Mouse (Mus musculus) intestine, postnatal 0 days (tissue): Measurements from ENCODE around the gene Mgat5. TPM values are rescaled to one million over a fixed set of nuclear protein-coding genes. Genes with fewer than 3 reads are reported as not detected.
A peak's percentile ranks its signal among the peaks of the same experiment; 100 is the strongest.

ENCODE experiments used
- ATAC-seq: fragments of 200-750 bp; cut with Nextera tagmentation; 2 replicates; pipeline ENCODE4 v1.8.0; 2017; ENCODE audit warnings: mild to moderate bottlenecking, moderate TSS enrichment, moderate library complexity
- H3K27ac ChIP-seq: fragments of 300-500 bp; sonication (generic); 2 replicates; pipeline ENCODE4 v1.5.1; 2014; ENCODE audit warnings: mild to moderate bottlenecking, low read depth, low read length, moderate library complexity
- H3K27me3 ChIP-seq: fragments of 300-500 bp; sonication (generic); replicated peaks from 2 replicates; pipeline ENCODE4 v1.6.1; 2014; ENCODE audit warnings: low read length, mixed read lengths; ENCODE audit not compliant: control insufficient read depth, insufficient read depth
- H3K36me3 ChIP-seq: fragments of 300-500 bp; sonication (generic); 2 replicates; pipeline ENCODE4 v1.6.1; 2014; ENCODE audit warnings: mild to moderate bottlenecking, moderate library complexity; ENCODE audit not compliant: control insufficient read depth, insufficient read depth
- H3K4me1 ChIP-seq: fragments of 300-500 bp; sonication (generic); replicated peaks from 2 replicates; pipeline ENCODE4 v1.6.1; 2014; ENCODE audit warnings: antibody characterized with exemption, low read length, mixed read lengths; ENCODE audit not compliant: control insufficient read depth, insufficient read depth
- H3K4me2 ChIP-seq: fragments of 300-500 bp; sonication (generic); replicated peaks from 2 replicates; pipeline ENCODE4 v1.6.1; 2014; ENCODE audit warnings: low read depth, mild to moderate bottlenecking, moderate library complexity
- H3K4me3 ChIP-seq: fragments of 300-500 bp; sonication (generic); 2 replicates; pipeline ENCODE4 v1.5.1; 2014; ENCODE audit warnings: low read depth, low read length
- H3K9ac ChIP-seq: fragments of 300-500 bp; sonication (generic); 2 replicates; pipeline ENCODE4 v1.6.1; 2014; ENCODE audit warnings: mild to moderate bottlenecking, low read depth, low read length
- H3K9me3 ChIP-seq: fragments of 300-500 bp; sonication (generic); 2 replicates; pipeline ENCODE4 v1.6.1; 2016; ENCODE audit warnings: mixed run types; ENCODE audit not compliant: control insufficient read depth
- CTCF ChIP-seq: sonication (generic); IDR thresholded peaks from 2 replicates; pipeline ENCODE4 v1.5.1; 2016; ENCODE audit warnings: low read depth, mild to moderate bottlenecking, control low read depth, antibody characterized with exemption, moderate library complexity
- WGBS: fragments of 180-500 bp; shearing (Covaris S2); extraction: QIAGEN DNeasy Blood & Tissue Kit; methylation state at CpG from one replicate; pipeline ENCODE4 v1.1.7; 2014; 5-methylcytosine and 5-hydroxymethylcytosine counted together
- polyA plus RNA-seq: library from polyadenylated mRNA; unstranded; fragments of >200 nt; fragmentation: Nextera tagmentation; extraction: Ambion mirVana; gene quantifications from 2 replicates; pipeline ENCODE4 v1.2.1, GENCODE M21; 2015

Gene Mgat5
- polyA plus RNA-seq, 1 experiment from 2014 or later = 4.1 TPM

- ATAC-seq = no peak
- H3K9ac ChIP-seq = no peak overlapping the region
- no peak for TF ChIP-seq CTCF
- no peak overlapping the region for H3K4me2 ChIP-seq
- no peaks in the 10 kb centered on the region for H3K9me3 ChIP-seq
- H3K36me3 ChIP-seq = no peaks in the 10 kb centered on the region
- H3K4me1 ChIP-seq = peaks cover 11% of the 10 kb centered on the region
- H3K27ac ChIP-seq = no peak overlapping the region
- no peak overlapping the region for H3K4me3 ChIP-seq
- WGBS = 73% methylated on average over 8 of the region's 8 CpGs
- H3K27me3 ChIP-seq = no peaks in the 10 kb centered on the region
Observed at GRCm38 (mm10) chr1:127221998-127222736, 17.4 kb downstream of the Mgat5 start.

DNA sequence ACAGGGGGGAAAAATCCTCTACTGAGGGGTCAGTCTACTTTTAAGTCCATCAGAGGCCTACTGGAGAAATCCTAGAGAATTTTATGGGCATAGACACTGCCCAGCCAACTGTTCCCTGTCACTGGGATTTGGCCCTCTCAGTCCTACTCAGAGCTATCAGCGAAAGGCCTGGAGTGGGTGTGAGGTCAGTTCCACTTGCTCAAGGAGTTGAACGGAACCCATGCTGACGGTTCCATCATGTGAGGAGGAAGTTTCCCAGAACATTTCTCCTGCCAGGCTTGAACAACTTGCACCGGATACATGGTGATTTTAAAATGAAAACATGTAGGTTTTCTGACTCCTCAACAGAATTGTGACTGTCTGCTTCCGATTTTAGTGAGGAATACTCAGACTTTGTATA, 20.2 kb downstream of the Mgat5 start:
- no peaks in the 10 kb centered on the region for H3K27me3 ChIP-seq
- TF ChIP-seq CTCF = no peak
- no peak overlapping the region for H3K4me3 ChIP-seq
- no peak overlapping the region for H3K9ac ChIP-seq
- no peak for ATAC-seq
- no peaks in the 10 kb centered on the region for H3K9me3 ChIP-seq
- WGBS = 80% methylated on average over 5 of the region's 5 CpGs
- H3K36me3 ChIP-seq = no peaks in the 10 kb centered on the region
- 0 out of 2 replicates have a peak, but pooled peaks cover under 1% of the 10 kb centered on the region for H3K4me1 ChIP-seq
- no peak overlapping the region for H3K27ac ChIP-seq
- no peak overlapping the region for H3K4me2 ChIP-seq

GRCm38 (mm10) chr1:127229011-127229410, 24.2 kb downstream of the Mgat5 start:
- ATAC-seq = no peak
- TF ChIP-seq CTCF = no peak
- WGBS = 89% methylated on average over 2 of the region's 2 CpGs
- no peak overlapping the region for H3K27ac ChIP-seq
- H3K27me3 ChIP-seq = no peaks in the 10 kb centered on the region
- H3K36me3 ChIP-seq = no peaks in the 10 kb centered on the region
- H3K9ac ChIP-seq = no peak overlapping the region
- no peaks in the 10 kb centered on the region for H3K9me3 ChIP-seq
- H3K4me2 ChIP-seq = no peak overlapping the region
- H3K4me3 ChIP-seq = no peak overlapping the region
- peaks cover 21% of the 10 kb centered on the region for H3K4me1 ChIP-seq

DNA sequence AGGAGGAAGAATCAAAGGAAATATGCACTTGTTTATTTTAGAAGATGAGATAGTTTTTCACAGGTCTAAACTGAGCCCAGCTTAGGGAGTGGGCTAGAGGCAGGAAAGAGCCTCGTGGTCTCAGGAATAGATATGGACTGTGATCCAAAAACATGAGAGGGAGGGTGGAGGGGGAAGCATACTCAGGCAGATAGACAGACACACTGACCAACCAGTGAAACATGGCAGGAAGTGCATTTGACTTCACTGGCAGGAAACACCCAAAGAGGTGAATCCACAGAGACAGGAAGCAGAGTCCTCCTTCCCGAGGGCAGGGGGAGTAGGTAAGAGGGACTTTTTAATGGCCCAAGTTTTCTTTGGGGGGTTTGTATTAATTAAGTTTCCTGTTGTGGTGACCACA, 25.7 kb downstream of the Mgat5 start:
- Histone ChIP-seq H3K9ac (no peak overlapping the region), H3K27ac (no peak overlapping the region), H3K27me3 (no peaks in the 10 kb centered on the region), H3K4me1 (peaks cover 21% of the 10 kb centered on the region), H3K4me2 (no peak overlapping the region), H3K36me3 (no peaks in the 10 kb centered on the region), H3K9me3 (no peaks in the 10 kb centered on the region), H3K4me3 (no peak overlapping the region)
- TF ChIP-seq CTCF = no peak
- ATAC-seq = no peak
- WGBS = 52% methylated on average over 2 of the region's 2 CpGs

GRCm38 (mm10) chr1:127233191-127233651, 28.4 kb downstream of the Mgat5 start:
- Histone ChIP-seq H3K9me3 (no peaks in the 10 kb centered on the region), H3K9ac (no peak overlapping the region), H3K27ac (peak overlapping the region; percentile 60; the same call in 1 of the 2 replicates), H3K36me3 (no peaks in the 10 kb centered on the region), H3K4me2 (no peak overlapping the region), H3K27me3 (no peaks in the 10 kb centered on the region), H3K4me3 (no peak overlapping the region), H3K4me1 (peaks cover 21% of the 10 kb centered on the region)
- ATAC-seq = peak; percentile 94
- 0 out of 2 replicates have a peak, but pooled peaks have one; percentile 6 for TF ChIP-seq CTCF
- WGBS = 30% methylated on average over 4 of the region's 4 CpGs

- H3K27ac ChIP-seq = no peak overlapping the region
- ATAC-seq = no peak
- no peak overlapping the region for H3K9ac ChIP-seq
- TF ChIP-seq CTCF = no peak
- no peaks in the 10 kb centered on the region for H3K27me3 ChIP-seq
- no peak overlapping the region for H3K4me3 ChIP-seq
- H3K4me1 ChIP-seq = peaks cover 24% of the 10 kb centered on the region
- H3K4me2 ChIP-seq = no peak overlapping the region
- WGBS = 79% methylated on average over 4 of the region's 4 CpGs
- no peaks in the 10 kb centered on the region for H3K36me3 ChIP-seq
- no peaks in the 10 kb centered on the region for H3K9me3 ChIP-seq
Observed at GRCm38 (mm10) chr1:127235157-127235556, 30.3 kb downstream of the Mgat5 start.
